Mouse (Mus musculus): ENCODE results near the gene Timp2. TPM values are rescaled to one million over a fixed set of nuclear protein-coding genes. Genes with fewer than 3 reads are reported as not detected.

Timp2 gene
- polyA plus RNA-seq, 1 experiment from 2014 or later, result 88.4 TPM

DNA sequence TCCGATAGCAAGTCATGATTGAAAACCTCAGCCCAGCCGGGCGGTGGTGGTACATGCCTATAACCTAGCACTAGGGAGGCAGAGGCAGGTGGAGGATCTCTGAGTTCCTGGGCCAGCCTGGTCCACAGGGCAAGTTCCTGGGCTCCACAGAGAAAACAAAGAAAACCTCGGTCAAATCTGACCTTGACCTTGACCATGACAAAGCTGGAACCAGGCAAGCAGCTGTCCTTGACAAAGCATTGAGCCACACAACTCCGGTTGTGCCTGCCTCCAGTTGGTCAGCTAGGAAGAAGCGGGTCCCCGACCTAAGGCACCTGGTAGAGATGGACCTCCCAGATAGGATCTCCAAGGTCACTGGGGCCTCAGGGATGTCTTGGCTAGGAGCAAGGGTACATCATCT lies 99.2 kb downstream of the Timp2 start:
- 86% methylated on average over 7 of the region's 7 CpGs for WGBS
- peaks cover 32% of the 10 kb centered on the region for H3K36me3 ChIP-seq (ENCODE audit: insufficient read depth, low read length)
- TF ChIP-seq CTCF (IDR thresholded peaks at IDR 0.05; ENCODE audit: low read depth), result no peak

GRCm38 (mm10) chr11:118254159-118254951 lies 101.2 kb downstream of the Timp2 start:
- 15% methylated on average over 15 of the region's 15 CpGs for WGBS
- no peaks in the 10 kb centered on the region for H3K9me3 ChIP-seq (replicated peaks; ENCODE audit: low read length)
- ATAC-seq (replicated peaks; ENCODE audit: low FRiP score, low read depth) (peak; percentile 30), DNase-seq (ENCODE audit: low spot score) (peak; percentile 62)
- H3K4me1 ChIP-seq (replicated peaks; ENCODE audit: insufficient read depth, low read length), result peaks cover 14% of the 10 kb centered on the region
- H3K9ac ChIP-seq (ENCODE audit: low read depth, low read length), result 0 out of 2 replicates have a peak overlapping the region, but pooled peaks have one; percentile 23
- TF ChIP-seq CTCF (IDR thresholded peaks at IDR 0.05; ENCODE audit: low read depth), result no peak
- H3K27ac ChIP-seq, result peak overlapping the region; percentile 78
- H3K4me2 ChIP-seq (ENCODE audit: low read length), result 0 out of 2 replicates have a peak overlapping the region, but pooled peaks have one; percentile 7
- H3K27me3 ChIP-seq (ENCODE audit: insufficient read depth, low read length), result no peaks in the 10 kb centered on the region
- no peak overlapping the region for H3K4me3 ChIP-seq (replicated peaks; ENCODE audit: low read depth, low read length)
- peaks cover 12% of the 10 kb centered on the region for H3K36me3 ChIP-seq (ENCODE audit: insufficient read depth, low read length)

More for the DNA sequence above, 99.2 kb downstream of the Timp2 start:
- no peak overlapping the region for H3K4me2 ChIP-seq (ENCODE audit: low read length)
- H3K9me3 ChIP-seq (replicated peaks; ENCODE audit: low read length), result no peaks in the 10 kb centered on the region
- no peak overlapping the region for H3K4me3 ChIP-seq (replicated peaks; ENCODE audit: low read depth, low read length)
- H3K9ac ChIP-seq (ENCODE audit: low read depth, low read length), result no peak overlapping the region
- DNase-seq (ENCODE audit: low spot score), result no peak
- peaks cover 10% of the 10 kb centered on the region for H3K4me1 ChIP-seq (replicated peaks; ENCODE audit: insufficient read depth, low read length)
- no peak overlapping the region for H3K27ac ChIP-seq
- no peak for ATAC-seq (replicated peaks; ENCODE audit: low FRiP score, low read depth)
- H3K27me3 ChIP-seq (ENCODE audit: insufficient read depth, low read length), result no peaks in the 10 kb centered on the region

DNA sequence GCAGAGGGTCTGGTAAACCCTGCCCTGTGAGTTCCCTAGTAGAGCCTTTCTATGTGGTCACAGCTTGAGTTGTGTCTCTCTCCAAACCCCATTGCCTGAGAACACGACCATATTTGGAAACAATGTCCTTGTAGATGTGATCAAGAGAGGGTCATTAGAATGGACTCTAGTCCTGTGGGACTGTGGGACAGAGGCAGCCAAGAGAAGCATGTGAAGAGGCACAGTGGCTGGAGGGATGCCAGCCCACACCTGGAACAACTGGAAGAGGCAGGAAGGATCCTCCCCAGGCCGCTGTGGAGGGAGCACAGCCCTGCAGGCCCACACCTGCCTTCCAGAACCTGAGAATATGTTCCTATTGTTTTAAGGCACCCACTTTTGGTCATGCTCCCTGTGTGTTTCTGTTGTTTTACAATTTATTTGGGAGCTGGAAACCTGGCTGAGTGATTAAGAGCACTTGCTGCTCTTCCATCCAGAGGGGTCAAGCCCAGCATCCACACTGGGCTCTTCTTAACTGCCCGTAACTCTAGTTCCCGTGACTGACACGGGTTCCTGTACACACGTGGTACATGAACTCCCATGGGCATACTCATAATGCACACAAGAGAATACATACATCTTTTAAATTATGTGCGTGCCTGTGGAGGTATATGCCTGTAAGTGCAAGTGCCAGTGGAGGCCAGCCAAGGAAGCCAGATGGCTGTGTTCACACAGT lies 101.9 kb downstream of the Timp2 start:
- Histone ChIP-seq H3K4me1 (replicated peaks; ENCODE audit: insufficient read depth, low read length) (peaks cover 20% of the 10 kb centered on the region), H3K9ac (ENCODE audit: low read depth, low read length) (no peak overlapping the region), H3K27me3 (ENCODE audit: insufficient read depth, low read length) (no peaks in the 10 kb centered on the region), H3K9me3 (replicated peaks; ENCODE audit: low read length) (no peaks in the 10 kb centered on the region), H3K4me3 (replicated peaks; ENCODE audit: low read depth, low read length) (no peak overlapping the region), H3K27ac (peak overlapping the region; percentile 78), H3K36me3 (ENCODE audit: insufficient read depth, low read length) (peaks cover 4% of the 10 kb centered on the region; the same call in 1 of the 2 replicates), H3K4me2 (ENCODE audit: low read length) (no peak overlapping the region)
- no peak for ATAC-seq (replicated peaks; ENCODE audit: low FRiP score, low read depth)
- 80% methylated on average over 7 of the region's 7 CpGs for WGBS
- TF ChIP-seq CTCF (IDR thresholded peaks at IDR 0.05; ENCODE audit: low read depth), result no peak
- DNase-seq (ENCODE audit: low spot score), result no peak

Other genes starting within 250 kb of the Timp2 start
- 0.08 and 0.12 TPM in 2 replicates for gene Dnah17, start 225.1 kb downstream of the Timp2 start, polyA plus RNA-seq (2015; fragmentation: Nextera tagmentation; extraction: Ambion mirVana)
- 16.7 and 17.3 TPM in 2 replicates for gene Cyth1, start 107.1 kb downstream of the Timp2 start, polyA plus RNA-seq (2015; fragmentation: Nextera tagmentation; extraction: Ambion mirVana)
- gene Usp36, start 65.5 kb downstream of the Timp2 start, polyA plus RNA-seq (2015; fragmentation: Nextera tagmentation; extraction: Ambion mirVana), result 10.9 and 11.9 TPM in 2 replicates
- 0.46 and 0.54 TPM in 2 replicates for gene Cep295nl, start 13.2 kb downstream of the Timp2 start, polyA plus RNA-seq (2015; fragmentation: Nextera tagmentation; extraction: Ambion mirVana)
- 68.8 and 80.3 TPM in 2 replicates for gene Lgals3bp, start 46.4 kb upstream of the Timp2 start, polyA plus RNA-seq (2015; fragmentation: Nextera tagmentation; extraction: Ambion mirVana)
- 25.7 and 25.8 TPM in 2 replicates for gene Cant1, start 63.3 kb upstream of the Timp2 start, polyA plus RNA-seq (2015; fragmentation: Nextera tagmentation; extraction: Ambion mirVana)
- gene C1qtnf1, start 72.5 kb upstream of the Timp2 start, polyA plus RNA-seq (2015; fragmentation: Nextera tagmentation; extraction: Ambion mirVana), result 13.0 and 15.0 TPM in 2 replicates
- 5.3 and 5.8 TPM in 2 replicates for gene Engase, start 121.1 kb upstream of the Timp2 start, polyA plus RNA-seq (2015; fragmentation: Nextera tagmentation; extraction: Ambion mirVana)